Mouse (Mus musculus): Measurements from ENCODE around the gene Prkaca. TPM values are rescaled to one million over a fixed set of nuclear protein-coding genes. Genes with fewer than 3 reads are reported as not detected.

Gene Prkaca
- total RNA-seq (2022) = 100 to 1,000 TPM; 314 to 382 (median 360) TPM

DNA sequence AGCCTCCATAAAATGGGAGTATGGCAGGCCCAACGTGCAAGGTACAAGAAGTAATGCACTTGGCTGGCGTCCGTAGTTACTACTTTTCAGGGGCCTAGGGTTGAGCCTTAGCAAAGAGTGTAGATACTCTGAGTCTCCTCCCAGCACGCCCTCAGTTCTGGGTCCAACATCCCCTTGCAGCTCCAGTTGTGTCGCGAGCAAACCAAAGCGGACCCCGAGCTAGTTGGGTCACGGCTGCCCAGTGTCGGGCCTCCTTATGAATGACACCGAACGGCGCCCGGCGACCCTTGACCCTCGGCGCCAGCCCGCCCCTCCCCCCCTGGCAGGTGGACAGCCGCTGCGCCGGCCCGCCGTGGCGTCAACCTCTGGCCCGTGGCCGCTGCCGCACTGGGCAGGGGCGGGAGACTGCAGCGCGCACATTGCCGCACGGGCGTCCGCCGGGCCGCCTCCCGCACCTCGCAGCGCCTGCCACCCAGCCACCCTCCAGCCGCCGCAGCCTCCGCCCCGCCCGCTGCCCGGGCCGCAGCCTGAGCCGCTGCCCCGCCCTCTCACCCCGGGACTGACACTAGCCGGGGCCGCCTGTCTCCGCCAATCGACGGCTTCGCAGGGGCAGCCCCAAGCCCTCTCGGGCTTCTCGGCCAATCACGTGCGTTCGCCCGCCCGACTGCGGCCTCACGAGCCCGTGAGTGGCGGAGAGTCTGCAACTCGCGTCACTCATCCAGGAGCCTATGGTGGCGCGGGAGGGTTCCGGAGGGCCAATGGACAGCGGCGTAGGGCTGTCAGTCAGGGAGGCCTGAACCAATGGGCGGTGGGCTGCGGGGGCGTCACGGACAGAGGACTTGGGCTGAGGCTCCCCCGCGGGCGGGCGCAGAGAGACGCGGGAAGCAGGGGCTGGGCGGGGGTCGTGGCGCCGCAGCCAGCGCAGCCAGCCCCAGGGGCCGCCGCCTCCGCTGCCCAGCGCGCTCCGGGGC, at the start of gene Prkaca:
Gene Prkaca, plus strand, starts transcription at position 844 of the 971 bp plus-strand sequence.
- peak; percentile 99 for DNase-seq (ENCODE audit: low spot score)

DNA sequence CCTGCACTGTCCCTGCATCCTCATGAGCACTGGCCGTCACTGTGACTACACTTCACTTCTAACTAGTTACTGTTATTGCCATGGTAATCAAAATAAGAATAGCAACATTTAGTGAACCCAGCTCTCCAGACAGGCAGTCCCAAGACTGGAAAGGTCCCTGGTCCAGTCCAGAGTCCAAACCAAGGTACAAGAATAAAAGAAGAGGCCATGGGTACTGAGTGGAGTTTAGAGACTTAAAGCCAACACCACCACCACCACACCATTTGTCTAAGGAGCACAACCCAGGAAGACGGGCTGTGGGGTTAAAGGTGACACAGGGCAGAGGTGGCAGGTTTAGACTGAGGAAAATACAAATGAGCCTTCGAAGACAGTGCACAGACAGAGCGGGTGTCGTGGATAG, 48.2 kb upstream of the Prkaca start:
- DNase-seq (ENCODE audit: low spot score) = no peak

DNA sequence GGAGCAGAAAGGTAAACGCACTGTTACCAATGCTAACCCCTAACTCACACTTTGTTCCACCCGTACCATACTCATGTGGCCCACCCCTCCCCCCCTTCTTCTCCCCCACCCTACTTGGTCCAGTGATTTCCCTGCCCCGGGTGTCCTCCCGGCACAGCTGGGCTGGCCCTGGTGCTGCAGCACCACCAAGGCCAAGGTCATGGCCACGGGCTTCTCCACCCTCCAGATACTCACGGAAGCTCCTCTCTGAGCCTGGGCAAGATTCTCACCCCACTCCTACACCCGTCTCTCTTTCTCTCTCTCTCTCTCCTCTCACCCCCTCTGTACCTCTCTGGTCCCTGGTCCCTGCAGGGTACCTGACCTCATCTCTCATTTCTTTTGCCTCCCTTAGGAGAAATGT, 46.5 kb upstream of the Prkaca start:
- no peak for DNase-seq (ENCODE audit: low spot score)

DNA sequence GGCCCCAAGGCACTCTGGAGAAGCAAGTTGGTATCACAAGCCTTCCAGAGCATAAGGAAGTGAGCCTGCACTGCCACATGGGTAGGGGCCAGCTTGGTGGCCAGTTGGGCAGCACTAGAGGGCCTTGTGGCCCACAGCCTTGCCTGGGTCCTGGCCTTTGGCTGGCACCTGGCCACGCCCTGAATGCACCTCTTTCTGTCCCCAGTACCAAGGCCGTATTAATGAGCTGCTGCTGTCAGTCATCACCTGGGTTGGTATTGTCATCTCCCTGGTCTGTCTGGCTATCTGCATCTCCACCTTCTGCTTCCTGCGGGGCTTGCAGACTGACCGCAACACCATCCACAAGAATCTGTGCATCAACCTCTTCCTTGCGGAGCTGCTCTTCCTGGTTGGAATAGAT, 38.6 kb upstream of the Prkaca start:
- DNase-seq (ENCODE audit: low spot score) = no peak

DNA sequence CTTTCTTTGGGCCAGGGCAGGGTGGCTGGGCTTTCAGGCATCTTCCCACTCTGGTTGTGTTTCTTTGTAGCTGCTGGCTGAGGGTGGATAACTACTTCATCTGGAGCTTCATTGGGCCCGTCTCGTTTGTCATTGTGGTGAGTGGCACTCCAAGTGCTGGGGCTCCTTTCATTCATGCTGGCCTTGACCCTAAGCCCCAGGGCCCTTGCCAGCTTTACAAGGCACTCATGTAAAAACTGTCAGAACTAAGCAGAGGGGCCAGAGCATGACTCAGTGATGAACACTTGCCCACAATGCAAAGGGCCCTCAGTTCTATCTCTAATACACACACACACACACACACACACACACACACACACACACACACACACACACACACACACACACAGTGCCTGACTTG, 37.8 kb upstream of the Prkaca start:
- no peak for DNase-seq (ENCODE audit: low spot score)

DNA sequence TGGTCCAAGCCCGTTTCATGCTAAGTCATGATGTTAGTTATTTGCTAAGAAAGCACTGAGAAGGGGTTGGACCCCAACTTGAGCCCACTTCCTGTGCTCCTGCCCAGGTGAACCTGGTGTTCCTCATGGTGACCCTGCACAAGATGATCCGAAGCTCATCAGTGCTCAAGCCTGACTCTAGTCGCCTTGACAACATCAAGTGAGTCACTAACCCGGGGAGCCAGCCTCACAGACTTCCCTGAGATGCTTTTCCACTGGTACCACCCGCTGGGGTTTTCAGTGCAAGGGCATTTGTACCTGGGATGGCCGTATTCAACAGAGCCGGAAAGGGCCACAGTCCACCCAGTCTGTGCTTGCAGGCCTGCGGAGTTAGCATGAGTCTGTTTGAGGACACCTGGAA, 37.4 kb upstream of the Prkaca start:
- no peak for DNase-seq (ENCODE audit: low spot score)

DNA sequence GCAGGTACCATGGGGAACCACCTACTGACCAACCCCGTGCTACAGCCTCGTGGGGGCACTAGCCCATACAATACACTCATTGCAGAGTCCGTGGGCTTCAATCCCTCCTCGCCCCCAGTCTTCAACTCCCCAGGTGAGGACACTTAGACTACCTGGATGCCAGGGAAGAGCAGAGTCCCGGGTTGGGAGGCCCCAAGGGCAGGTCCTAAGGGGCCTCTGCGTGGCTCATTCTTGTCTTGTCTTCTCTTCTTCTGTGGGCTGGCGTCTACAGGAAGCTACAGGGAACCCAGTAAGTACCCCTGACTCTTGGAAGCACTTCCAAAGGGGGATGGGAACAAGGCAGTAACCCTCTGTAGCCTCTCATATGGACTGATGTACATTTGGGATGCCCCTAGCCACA, 35.1 kb upstream of the Prkaca start:
- DNase-seq (ENCODE audit: low spot score) = no peak

DNA sequence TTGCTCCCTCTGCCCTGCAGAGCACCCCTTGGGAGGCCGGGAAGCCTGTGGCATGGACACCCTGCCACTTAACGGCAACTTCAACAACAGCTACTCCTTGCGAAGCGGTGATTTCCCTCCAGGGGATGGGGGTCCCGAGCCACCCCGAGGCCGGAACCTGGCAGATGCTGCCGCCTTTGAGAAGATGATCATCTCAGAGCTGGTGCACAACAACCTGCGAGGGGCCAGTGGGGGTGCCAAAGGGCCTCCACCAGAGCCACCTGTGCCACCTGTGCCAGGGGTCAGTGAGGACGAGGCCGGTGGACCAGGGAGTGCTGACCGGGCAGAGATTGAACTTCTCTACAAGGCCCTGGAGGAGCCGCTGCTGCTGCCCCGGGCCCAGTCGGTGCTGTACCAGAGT, 34.5 kb upstream of the Prkaca start:
- DNase-seq (ENCODE audit: low spot score) = no peak

DNA sequence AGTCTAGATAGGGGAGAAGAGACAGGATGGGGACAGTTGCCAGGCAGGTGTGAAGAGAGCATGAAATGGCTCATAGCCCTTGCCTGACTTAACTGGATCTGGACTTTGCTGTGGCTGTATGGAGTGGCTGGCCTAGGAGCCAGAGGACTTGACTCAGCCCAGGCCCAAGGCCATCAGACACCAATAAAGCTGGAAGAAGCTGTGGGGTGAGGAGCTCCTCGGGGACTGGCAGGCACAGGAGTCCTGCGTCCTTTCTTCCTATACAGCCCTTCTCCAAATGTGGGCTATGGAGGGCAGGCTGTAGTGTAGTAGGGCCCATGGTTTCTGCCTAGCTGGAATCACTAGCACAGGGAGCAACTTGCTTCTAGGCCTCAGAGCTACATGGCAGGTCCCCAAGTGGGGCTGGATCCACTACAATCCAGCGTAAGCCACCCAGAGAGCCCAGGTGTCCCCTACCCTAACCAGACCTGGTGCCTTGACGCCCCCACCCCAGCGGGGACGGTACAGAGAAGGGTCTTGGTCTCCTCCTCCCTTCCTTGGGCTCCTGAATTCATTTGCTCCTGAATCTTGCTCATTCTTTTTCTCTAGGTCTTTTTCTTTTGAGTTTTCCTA, 31.6 kb upstream of the Prkaca start:
- DNase-seq (ENCODE audit: low spot score) = no peak

DNA sequence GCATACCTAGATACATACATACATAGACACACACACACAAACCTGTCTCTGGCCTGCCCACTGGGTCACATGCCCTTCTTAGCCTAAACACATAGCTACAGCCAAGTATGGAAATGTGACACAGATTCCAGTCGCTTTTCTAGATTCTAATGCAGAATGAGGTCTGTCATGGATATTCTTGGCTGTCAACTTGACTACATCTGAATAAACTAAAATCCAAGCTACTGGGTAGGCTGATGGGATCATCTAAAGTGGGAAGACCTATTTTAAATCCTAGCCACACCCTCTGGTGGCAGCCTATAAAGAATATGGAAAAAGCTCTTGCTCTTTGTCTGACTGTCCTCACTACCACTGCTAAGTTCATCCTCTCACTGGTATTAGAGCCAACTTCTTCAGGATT, 30.3 kb upstream of the Prkaca start:
- no peak for DNase-seq (ENCODE audit: low spot score)

DNA sequence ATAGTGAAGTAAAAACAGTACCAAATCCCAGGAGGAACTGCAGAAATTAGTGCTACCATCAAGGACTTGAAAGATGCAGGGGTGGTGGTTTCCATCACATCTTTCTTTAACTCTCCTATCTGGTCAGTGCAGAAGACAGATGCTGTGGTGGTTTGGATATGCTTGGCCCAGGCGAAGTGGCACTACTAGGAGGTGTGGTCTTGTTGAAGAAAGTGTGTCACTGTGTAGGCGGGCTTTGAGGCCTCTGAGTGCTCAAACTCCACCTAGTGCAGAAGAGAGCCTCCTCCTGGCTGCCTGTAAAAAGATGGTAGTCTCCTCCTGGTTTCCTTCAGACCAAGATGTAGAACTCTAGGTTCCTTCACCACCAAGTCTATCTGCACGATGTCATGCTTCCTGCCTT, 27.3 kb upstream of the Prkaca start:
- no peak for DNase-seq (ENCODE audit: low spot score)

DNA sequence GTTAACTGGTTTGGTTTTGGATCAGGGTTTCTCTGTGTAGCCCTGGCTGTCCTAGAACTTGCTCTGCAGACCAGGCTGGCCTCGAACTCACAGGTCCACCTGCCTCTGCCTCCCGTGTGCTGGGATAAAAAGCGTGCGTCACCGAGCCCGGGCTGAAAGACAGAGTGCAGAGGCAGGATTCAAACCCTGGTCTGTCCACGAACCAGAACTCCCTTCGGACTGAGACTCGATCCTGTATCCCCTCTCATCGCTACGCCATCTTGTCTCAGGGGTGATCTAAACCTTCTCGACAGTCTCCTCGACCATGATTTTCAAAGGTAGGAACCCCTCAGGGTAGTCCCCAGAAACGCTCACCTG, 18.1 kb upstream of the Prkaca start:
- no peak for DNase-seq (ENCODE audit: low spot score)

DNA sequence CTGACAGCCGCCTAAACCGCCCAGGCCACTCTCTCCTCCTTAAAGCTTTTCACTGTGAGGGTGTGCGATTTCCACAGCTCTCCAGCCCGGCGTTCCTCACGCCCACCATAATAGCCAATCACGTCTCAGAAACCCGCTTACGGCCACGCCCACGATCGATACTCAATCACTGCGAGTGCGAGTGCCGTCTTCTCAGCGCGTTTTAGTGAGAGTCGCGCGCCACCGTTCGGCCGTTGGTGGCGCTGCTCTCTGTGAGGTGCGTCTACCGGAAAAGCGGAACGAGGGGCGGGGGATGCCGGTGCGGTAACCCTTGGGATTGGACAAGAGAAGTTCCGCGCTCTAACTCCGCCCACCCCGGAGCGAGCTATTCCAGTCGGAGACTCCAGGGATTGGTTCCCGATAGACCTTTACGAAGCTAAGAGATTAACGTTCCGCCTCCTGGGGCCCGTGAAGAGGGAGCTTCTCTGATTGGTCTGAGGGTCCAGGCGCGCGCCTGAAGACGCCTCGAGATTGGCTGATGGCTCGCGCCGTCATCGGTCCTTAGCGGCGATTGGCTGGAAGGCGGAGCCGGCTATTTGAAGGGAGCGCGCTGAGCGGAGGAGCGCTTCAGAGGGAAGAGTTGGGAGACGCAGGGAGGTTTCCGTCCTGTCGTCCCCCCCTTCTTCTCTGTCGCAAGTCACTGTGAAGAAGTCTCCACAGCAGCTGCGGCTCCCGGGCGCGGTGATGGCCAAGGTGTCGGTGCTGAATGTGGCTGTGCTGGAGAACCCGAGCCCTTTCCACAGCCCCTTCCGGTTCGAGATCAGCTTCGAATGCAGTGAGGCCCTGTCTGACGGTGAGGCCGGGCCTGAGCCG, 17.5 kb upstream of the Prkaca start, which contains the start of the genes Gm10644 and Asf1b:
Gene Gm10644, minus strand, starts transcription at position 100 of the 852 bp plus-strand sequence.
Gene Asf1b, plus strand, starts transcription at position 402 of the 852 bp plus-strand sequence.
- DNase-seq (ENCODE audit: low spot score) = peak; percentile 98

DNA sequence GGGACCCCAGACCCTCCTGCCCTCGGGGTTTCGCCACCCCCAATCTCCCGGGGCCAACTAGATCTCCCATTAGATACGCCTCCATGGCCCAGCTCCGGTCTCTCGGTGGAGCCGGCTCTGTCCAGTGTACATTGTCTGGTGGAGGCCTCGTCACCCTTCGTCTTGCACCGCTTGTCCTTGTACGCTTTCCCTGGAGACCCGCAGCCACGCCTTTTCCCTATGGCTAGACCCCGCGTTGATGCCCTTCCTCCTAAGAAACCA, 16.9 kb upstream of the Prkaca start:
- DNase-seq (ENCODE audit: low spot score) = no peak

DNA sequence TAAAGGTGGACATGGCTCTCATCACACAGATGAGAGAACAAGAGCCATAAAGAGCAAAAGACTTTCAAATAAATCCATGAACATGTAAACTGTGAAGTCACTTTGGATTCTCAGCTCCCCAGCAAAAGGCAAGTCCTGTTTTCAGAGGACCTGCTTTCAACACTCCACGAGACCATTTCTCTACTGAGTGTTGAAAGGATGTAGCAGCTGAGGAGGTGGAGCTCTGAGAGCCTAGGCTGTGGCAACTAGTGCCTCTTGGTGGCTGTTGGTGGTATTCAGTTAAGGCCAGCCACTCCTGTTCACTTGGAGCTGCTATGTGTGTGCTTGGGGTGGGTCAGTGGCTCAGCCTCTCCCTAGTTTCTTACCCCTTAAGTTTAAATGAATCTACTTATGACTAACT, 16.0 kb upstream of the Prkaca start:
- DNase-seq (ENCODE audit: low spot score) = no peak

DNA sequence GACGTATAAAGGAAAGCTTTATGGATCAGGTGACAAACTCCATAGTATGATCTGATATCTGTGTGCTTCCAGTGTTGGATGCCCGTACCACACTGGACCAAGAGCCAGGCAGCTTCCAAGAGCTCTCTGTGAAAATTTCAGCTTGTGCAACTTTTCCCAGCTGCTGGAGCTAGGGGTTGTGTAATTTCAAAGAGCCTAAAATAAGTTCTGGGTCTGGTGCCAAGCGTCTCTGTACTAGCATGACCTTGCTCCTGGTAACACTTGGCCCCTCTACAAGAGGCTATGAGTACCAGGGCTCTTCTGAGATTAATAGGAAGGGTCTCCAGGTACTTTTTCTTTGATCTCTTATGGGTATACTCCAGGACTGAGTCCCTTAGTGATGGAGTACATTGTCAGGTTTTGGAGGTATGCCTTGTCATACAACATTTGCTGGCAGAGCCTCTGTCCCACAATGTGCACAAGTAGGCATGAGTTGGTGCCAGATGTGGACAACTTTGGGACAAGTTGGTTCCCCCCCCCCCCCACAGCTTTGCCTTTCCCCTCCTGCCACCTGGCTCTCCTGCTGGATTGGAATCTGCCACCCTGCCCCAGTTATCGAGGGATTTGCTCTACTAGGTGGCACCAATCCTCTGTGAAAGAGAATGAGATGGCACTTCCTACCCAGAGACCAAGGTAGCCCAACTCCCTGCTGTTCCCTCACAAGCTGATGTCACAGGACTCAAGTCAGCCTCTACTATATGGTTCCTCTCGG, 8.6 kb upstream of the Prkaca start:
- DNase-seq (ENCODE audit: low spot score) = peak; percentile 65

DNA sequence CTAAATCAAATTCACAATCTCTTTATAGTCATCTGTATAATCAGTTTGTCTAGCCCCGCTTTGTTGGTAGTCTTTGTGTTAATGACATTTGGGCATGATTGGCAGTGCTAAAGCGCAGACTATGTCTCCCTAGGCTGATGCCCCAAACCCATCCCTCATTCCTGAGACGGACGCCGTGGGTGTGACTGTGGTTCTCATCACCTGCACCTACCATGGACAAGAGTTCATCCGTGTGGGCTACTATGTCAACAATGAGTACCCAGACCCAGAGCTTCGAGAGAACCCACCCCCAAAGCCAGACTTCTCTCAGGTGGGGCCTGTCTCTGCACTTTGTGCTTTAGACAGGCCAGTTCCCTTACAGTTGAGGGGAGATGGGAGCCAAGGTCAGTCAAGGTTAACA, 5.1 kb upstream of the Prkaca start:
- no peak for DNase-seq (ENCODE audit: low spot score)

DNA sequence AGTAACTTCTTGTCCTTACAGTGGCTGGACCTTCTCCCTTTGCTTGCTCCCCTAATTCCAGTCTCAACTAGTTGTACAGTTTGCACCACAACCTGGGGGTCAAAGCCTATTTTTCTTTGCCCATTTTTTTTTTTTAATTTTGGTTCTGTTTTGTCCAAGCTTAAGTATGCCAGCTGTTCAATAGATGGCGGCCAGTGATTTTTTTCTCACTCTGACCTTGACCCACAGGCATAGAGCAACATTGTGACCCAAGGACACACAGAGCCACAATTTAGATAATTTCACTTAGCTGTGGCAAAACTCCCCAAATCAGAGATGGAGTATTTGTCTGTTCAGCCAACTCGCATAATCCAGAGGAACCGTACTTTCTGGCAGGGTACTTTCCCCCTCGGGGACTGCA, 1.7 kb upstream of the Prkaca start:
- DNase-seq (ENCODE audit: low spot score) = no peak

DNA sequence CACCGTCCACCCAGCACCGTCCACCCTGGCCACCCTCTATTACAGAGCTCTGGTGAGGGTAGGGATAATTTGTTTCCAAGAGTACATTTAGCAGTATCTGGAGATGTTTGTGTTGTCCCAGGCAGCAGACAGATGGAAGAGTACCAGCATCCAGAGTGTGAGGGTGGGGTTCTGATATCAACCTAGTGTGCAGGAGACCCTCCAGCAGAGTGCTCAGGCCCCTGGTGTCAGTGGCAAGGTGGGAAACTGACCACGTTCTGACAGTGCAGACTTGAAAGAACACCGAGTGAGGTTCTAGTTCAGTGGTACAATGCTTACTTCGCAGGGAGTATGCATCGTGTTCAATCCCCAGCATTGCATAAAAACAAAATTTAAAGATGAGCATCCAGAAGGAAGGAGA, 1.1 kb upstream of the Prkaca start:
- no peak for DNase-seq (ENCODE audit: low spot score)

DNA sequence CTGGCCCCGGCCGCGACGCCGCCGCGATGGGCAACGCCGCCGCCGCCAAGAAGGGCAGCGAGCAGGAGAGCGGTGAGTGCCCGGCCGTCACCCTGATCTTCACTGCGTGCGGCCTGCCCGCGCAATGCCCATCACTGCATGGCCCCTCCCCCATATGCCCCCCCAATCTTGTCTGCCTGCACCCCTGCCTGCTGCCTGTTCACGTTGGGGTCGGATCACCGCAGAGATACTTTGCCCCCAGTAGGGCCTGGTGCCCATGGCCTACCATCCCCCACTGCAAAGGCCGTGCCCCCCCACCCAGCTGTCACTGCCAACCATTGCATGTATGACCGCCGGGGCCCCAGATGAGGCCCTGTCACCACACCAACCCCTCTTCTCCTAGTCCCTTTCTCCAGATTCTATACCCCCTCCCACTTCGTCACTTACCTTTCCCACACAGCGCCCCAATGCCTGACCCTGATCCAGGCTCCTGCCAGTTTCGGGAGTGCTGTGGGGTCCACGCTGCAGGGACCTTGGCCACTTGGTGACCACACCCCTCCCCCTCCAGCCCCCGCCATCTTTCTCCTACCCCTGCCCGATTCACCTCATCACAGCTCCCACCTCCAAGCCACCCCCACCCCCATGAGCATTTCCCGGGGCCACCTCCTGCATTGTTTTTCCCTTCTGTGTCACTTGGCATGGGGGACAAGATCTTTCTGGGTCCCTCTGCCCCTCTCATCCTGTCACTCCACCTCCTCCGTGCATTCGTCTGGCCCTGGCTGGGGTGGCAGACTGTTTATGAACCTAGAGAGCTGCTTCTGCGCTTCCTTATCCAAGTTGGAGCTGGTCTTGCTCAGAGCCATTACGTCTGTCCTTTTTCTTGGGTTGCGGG, 603 bp downstream of the Prkaca start:
- DNase-seq (ENCODE audit: low spot score) = no peak

DNA sequence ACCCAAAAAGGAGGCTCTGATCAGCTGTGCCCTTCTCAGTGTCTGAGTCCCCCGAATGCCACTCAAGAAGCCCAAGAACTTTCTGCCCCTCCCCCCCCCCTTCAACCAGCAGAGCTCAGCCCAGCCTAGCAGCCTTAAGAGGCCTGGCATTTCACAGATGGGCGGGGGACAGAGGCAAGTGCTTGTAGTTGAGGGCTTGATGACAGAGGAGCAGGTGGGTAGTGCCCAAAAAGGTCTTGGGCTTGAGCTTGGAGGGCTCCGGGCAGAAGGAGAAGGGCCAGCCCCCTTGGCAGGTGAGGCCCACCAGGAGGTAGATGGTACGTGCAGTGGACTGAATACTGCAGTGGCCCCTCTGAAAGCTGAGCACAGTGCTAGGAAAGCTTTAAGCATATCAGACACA, 1.7 kb downstream of the Prkaca start:
- no peak for DNase-seq (ENCODE audit: low spot score)

Measured in heart, adult 8-10 months (tissue).